Mouse (Mus musculus): Measurements from ENCODE around the gene Als2cr12. TPM values are rescaled to one million over a fixed set of nuclear protein-coding genes. Genes with fewer than 3 reads are reported as not detected.
"Not testable (repeated sequence)": the region's sequence is repeated elsewhere in the genome, so short reads cannot be mapped to it uniquely, and the experiment has no call there.

The Als2cr12 gene
- polyA plus RNA-seq, 1 experiment from 2014 or later = not detected

GRCm38 (mm10) chr1:58651571-58652456 lies 44.0 kb downstream of the Als2cr12 start:
- peak overlapping the region; percentile 66; the same call in 1 of the 2 replicates for H3K9ac ChIP-seq (replicated peaks; ENCODE audit: low read length)

GRCm38 (mm10) chr1:58628847-58629246 lies 66.9 kb downstream of the Als2cr12 start:
- 93% methylated on average over 1 of the region's 2 CpGs for WGBS
- not testable (repeated sequence) for H3K36me3 ChIP-seq (ENCODE audit: control insufficient read depth, insufficient read depth, low read length); DNase-seq; H3K4me1 ChIP-seq (ENCODE audit: control insufficient read depth, insufficient read depth, low read length); H3K9ac ChIP-seq (replicated peaks; ENCODE audit: low read length); H3K27me3 ChIP-seq (ENCODE audit: control insufficient read depth, insufficient read depth, low read length); ATAC-seq (ENCODE audit: low FRiP score, low TSS enrichment); H3K9me3 ChIP-seq (ENCODE audit: control insufficient read depth, low read length); H3K27ac ChIP-seq (replicated peaks; ENCODE audit: low read depth, low read length); H3K4me3 ChIP-seq (replicated peaks; ENCODE audit: low read depth, low read length); H3K4me2 ChIP-seq (ENCODE audit: low read length)

More at GRCm38 (mm10) chr1:58651571-58652456, 44.0 kb downstream of the Als2cr12 start:
- not testable (repeated sequence) for H3K27ac ChIP-seq (replicated peaks; ENCODE audit: low read depth, low read length); ATAC-seq (ENCODE audit: low FRiP score, low TSS enrichment); DNase-seq; H3K4me1 ChIP-seq (ENCODE audit: control insufficient read depth, insufficient read depth, low read length); H3K9me3 ChIP-seq (ENCODE audit: control insufficient read depth, low read length); H3K27me3 ChIP-seq (ENCODE audit: control insufficient read depth, insufficient read depth, low read length); H3K36me3 ChIP-seq (ENCODE audit: control insufficient read depth, insufficient read depth, low read length)
- H3K4me2 ChIP-seq (ENCODE audit: low read length) = peak overlapping the region; percentile 81
- WGBS = 88% methylated on average over 17 of the region's 17 CpGs
- H3K4me3 ChIP-seq (replicated peaks; ENCODE audit: low read depth, low read length) = peak overlapping the region; percentile 54

GRCm38 (mm10) chr1:58621996-58622748 lies 73.6 kb downstream of the Als2cr12 start:
- no peaks in the 10 kb centered on the region for H3K36me3 ChIP-seq (ENCODE audit: control insufficient read depth, insufficient read depth, low read length)
- no peak overlapping the region for H3K4me2 ChIP-seq (ENCODE audit: low read length)
- H3K9ac ChIP-seq (replicated peaks; ENCODE audit: low read length) = no peak overlapping the region
- H3K4me1 ChIP-seq (ENCODE audit: control insufficient read depth, insufficient read depth, low read length) = no peaks in the 10 kb centered on the region
- ATAC-seq (ENCODE audit: low FRiP score, low TSS enrichment) = no peak
- DNase-seq = no peak
- H3K27ac ChIP-seq (replicated peaks; ENCODE audit: low read depth, low read length) = no peak overlapping the region
- no peak overlapping the region for H3K4me3 ChIP-seq (replicated peaks; ENCODE audit: low read depth, low read length)
- no peaks in the 10 kb centered on the region for H3K9me3 ChIP-seq (ENCODE audit: control insufficient read depth, low read length)
- 82% methylated on average over 7 of the region's 7 CpGs for WGBS
- no peaks in the 10 kb centered on the region for H3K27me3 ChIP-seq (ENCODE audit: control insufficient read depth, insufficient read depth, low read length)

GRCm38 (mm10) chr1:58621251-58621650 lies 74.5 kb downstream of the Als2cr12 start:
- H3K9ac ChIP-seq (replicated peaks; ENCODE audit: low read length) = no peak overlapping the region
- no peak for ATAC-seq (ENCODE audit: low FRiP score, low TSS enrichment)

GRCm38 (mm10) chr1:58618766-58619165 lies 77.0 kb downstream of the Als2cr12 start:
- Histone ChIP-seq H3K27ac (replicated peaks; ENCODE audit: low read depth, low read length) (no peak overlapping the region), H3K4me2 (ENCODE audit: low read length) (no peak overlapping the region), H3K36me3 (ENCODE audit: control insufficient read depth, insufficient read depth, low read length) (no peaks in the 10 kb centered on the region), H3K4me1 (ENCODE audit: control insufficient read depth, insufficient read depth, low read length) (no peaks in the 10 kb centered on the region), H3K9me3 (ENCODE audit: control insufficient read depth, low read length) (no peaks in the 10 kb centered on the region), H3K9ac (replicated peaks; ENCODE audit: low read length) (no peak overlapping the region), H3K4me3 (replicated peaks; ENCODE audit: low read depth, low read length) (no peak overlapping the region), H3K27me3 (ENCODE audit: control insufficient read depth, insufficient read depth, low read length) (no peaks in the 10 kb centered on the region)
- 92% methylated on average over 2 of the region's 2 CpGs for WGBS
- ATAC-seq (ENCODE audit: low FRiP score, low TSS enrichment) (no peak), DNase-seq (no peak)

More at GRCm38 (mm10) chr1:58621251-58621650, 74.5 kb downstream of the Als2cr12 start:
- Histone ChIP-seq H3K27ac (replicated peaks; ENCODE audit: low read depth, low read length) (no peak overlapping the region), H3K36me3 (ENCODE audit: control insufficient read depth, insufficient read depth, low read length) (no peaks in the 10 kb centered on the region), H3K4me3 (replicated peaks; ENCODE audit: low read depth, low read length) (no peak overlapping the region), H3K9me3 (ENCODE audit: control insufficient read depth, low read length) (no peaks in the 10 kb centered on the region), H3K4me2 (ENCODE audit: low read length) (no peak overlapping the region), H3K27me3 (ENCODE audit: control insufficient read depth, insufficient read depth, low read length) (no peaks in the 10 kb centered on the region), H3K4me1 (ENCODE audit: control insufficient read depth, insufficient read depth, low read length) (no peaks in the 10 kb centered on the region)
- DNase-seq = no peak
- 86% methylated on average over 3 of the region's 3 CpGs for WGBS

DNA sequence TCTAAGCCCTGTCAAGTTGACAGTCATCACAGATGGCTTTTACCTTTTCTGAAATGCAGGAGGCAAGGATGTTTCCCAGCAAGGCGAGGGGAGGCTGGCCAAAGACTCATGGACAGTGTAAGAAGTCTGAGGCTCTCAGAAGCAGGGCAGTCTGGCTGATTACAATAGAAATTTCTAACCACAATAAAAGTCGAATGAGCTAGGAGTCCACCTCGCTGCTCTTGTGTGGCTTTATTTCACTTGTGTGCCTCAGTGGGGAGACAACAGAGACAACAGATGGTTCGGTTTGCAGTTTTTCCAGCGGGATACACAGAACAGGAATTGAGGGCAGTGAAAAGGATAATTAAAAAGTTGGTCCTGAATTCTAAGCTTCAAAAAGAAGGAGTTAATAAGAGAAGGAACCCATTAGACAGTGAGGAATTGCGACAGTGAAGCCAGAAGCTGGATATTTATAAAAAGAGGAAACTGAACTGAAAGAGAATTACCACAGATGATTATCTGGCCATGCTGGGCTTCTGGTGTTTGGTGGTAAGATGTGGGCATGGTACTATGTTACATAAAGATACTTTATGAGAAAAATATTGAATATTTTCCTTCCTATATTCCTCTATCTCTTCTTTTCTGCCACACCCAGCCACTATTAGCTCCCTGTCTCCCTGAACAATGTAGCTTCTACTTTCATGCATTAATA lies 77.7 kb downstream of the Als2cr12 start:
- no peaks in the 10 kb centered on the region for H3K4me1 ChIP-seq (ENCODE audit: control insufficient read depth, insufficient read depth, low read length)
- no peak for DNase-seq
- WGBS = 75% methylated on average over 6 of the region's 6 CpGs
- H3K27ac ChIP-seq (replicated peaks; ENCODE audit: low read depth, low read length) = no peak overlapping the region
- no peak overlapping the region for H3K9ac ChIP-seq (replicated peaks; ENCODE audit: low read length)
- no peaks in the 10 kb centered on the region for H3K9me3 ChIP-seq (ENCODE audit: control insufficient read depth, low read length)
- ATAC-seq (ENCODE audit: low FRiP score, low TSS enrichment) = no peak
- H3K36me3 ChIP-seq (ENCODE audit: control insufficient read depth, insufficient read depth, low read length) = no peaks in the 10 kb centered on the region
- H3K4me3 ChIP-seq (replicated peaks; ENCODE audit: low read depth, low read length) = no peak overlapping the region
- no peaks in the 10 kb centered on the region for H3K27me3 ChIP-seq (ENCODE audit: control insufficient read depth, insufficient read depth, low read length)
- no peak overlapping the region for H3K4me2 ChIP-seq (ENCODE audit: low read length)

DNA sequence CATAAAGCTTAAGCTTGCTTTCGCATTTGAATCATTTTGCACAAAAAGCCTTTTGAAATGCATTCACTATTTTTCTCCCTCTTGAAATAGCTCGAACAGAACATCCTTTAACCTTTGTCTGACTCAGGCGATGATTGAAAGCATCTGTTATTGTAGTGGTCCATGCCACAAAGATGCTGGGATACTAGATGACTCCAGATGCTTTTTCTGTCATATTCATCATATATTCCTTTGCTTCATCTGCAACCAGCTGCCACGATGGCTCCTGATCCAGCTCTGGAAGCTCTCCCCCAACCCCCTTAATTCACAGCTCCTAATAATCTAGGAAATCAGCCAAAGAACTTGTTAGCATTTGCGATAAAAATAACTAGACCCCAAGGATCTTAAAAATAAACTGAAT lies 78.7 kb downstream of the Als2cr12 start:
- Histone ChIP-seq H3K4me2 (ENCODE audit: low read length) (no peak overlapping the region), H3K9ac (replicated peaks; ENCODE audit: low read length) (no peak overlapping the region), H3K9me3 (ENCODE audit: control insufficient read depth, low read length) (no peaks in the 10 kb centered on the region), H3K27me3 (ENCODE audit: control insufficient read depth, insufficient read depth, low read length) (no peaks in the 10 kb centered on the region), H3K27ac (replicated peaks; ENCODE audit: low read depth, low read length) (no peak overlapping the region), H3K4me3 (replicated peaks; ENCODE audit: low read depth, low read length) (no peak overlapping the region), H3K36me3 (ENCODE audit: control insufficient read depth, insufficient read depth, low read length) (no peaks in the 10 kb centered on the region), H3K4me1 (ENCODE audit: control insufficient read depth, insufficient read depth, low read length) (no peaks in the 10 kb centered on the region)
- DNase-seq (no peak), ATAC-seq (ENCODE audit: low FRiP score, low TSS enrichment) (no peak)
- WGBS = 46% methylated on average over 5 of the region's 5 CpGs

- Histone ChIP-seq H3K4me2 (ENCODE audit: low read length) (no peak overlapping the region), H3K9ac (replicated peaks; ENCODE audit: low read length) (no peak overlapping the region), H3K27ac (replicated peaks; ENCODE audit: low read depth, low read length) (no peak overlapping the region), H3K4me3 (replicated peaks; ENCODE audit: low read depth, low read length) (no peak overlapping the region), H3K4me1 (ENCODE audit: control insufficient read depth, insufficient read depth, low read length) (no peaks in the 10 kb centered on the region), H3K9me3 (ENCODE audit: control insufficient read depth, low read length) (no peaks in the 10 kb centered on the region), H3K27me3 (ENCODE audit: control insufficient read depth, insufficient read depth, low read length) (no peaks in the 10 kb centered on the region), H3K36me3 (ENCODE audit: control insufficient read depth, insufficient read depth, low read length) (no peaks in the 10 kb centered on the region)
- 71% methylated on average over 3 of the region's 3 CpGs for WGBS
- DNase-seq (no peak), ATAC-seq (ENCODE audit: low FRiP score, low TSS enrichment) (no peak)
Observed at GRCm38 (mm10) chr1:58616176-58616575, 79.6 kb downstream of the Als2cr12 start.

All from midbrain, embryonic 14.5 days (tissue).